Mouse (Mus musculus) adrenal gland, postnatal 14 days (tissue): ENCODE results near the gene Rcbtb2. TPM values are rescaled to one million over a fixed set of nuclear protein-coding genes. Genes with fewer than 3 reads are reported as not detected.

Source experiments
- DNase-seq: peaks from one replicate; pipeline ENCODE4 v3.0.0; 2021; ENCODE audit warnings: mixed read lengths
- total RNA-seq: library from RNA; stranded (reverse); gene quantifications from 2 replicates; pipeline ENCODE4 v1.2.3, GENCODE M21; 2021

Rcbtb2 gene
- total RNA-seq, 1 experiment from 2014 or later, result 39.5 TPM

- no peak for DNase-seq
Observed at GRCm38 (mm10) chr14:73148125-73148524, 25.3 kb downstream of the Rcbtb2 start.

DNA sequence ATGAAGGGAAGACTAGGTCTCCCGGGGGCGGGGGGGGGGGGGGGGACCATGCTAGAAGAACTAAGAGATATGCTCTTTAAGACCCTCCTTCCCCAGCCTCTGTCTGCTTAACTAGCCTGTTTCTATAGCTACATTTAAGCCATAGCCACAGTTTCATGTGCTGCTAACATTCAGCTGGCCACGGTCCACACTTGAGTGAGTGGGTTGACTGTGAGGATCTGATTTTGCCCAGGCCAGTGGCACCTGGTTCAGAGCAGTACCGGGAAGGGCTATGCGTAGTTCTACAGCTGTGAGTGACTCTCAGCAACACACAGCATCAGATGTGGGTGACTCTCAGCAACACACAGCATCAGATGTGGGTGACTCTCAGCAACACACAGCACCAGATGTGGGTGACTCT lies 38.5 kb downstream of the Rcbtb2 start:
- no peak for DNase-seq

GRCm38 (mm10) chr14:73162192-73162800 lies 39.5 kb downstream of the Rcbtb2 start:
- DNase-seq, result peak; percentile 38

DNA sequence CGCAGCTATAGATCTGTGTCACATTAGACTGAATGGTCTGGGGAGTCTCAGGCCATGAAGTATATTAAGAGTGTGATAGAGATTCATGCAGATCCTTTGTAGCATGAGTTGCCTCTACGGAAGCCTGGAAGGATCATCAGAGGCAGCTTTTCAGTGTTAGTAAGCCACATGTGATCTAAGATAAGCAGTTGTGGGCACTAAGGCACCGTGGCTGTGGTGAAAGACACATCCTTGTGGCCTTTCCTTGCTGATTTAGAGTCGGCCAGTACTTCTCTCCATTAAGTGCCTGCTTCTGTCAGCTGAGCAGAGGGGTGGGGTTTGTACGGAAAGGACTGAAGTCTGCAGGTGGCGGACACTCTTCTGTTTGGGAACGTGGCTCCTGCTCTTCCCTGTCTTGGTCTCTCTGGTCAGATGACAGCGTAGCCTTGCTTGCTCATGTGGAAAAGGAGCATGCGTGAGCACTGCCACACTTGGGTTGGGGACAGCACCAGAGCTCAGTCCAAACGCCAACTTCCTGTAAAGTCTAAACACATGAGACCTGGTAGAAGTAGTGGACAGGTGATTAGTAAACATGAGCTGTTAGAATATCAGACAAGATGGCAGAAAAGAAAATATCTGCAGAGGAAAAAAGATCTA lies 40.6 kb downstream of the Rcbtb2 start:
- DNase-seq, result no peak

DNA sequence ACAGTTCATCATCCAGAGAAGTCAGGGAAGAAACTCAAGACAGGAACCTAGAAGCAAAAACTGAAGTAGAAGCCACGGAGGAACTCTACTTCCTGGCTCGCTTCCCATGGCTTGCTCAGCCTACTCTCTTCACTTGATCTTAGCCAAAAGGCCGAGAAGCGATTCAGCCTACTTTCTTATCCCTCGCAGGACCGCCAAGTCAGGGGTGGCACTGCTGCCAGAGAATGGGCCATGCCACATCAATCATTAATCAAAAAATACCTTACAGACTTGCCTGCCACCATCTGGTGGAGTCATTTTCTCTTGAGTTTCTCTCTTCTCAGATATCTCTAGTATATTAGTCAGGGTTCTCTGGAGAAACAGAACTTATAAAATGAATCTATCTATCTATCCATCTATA lies 42.3 kb downstream of the Rcbtb2 start:
- peak; percentile 34 for DNase-seq

- no peak for DNase-seq
Observed at GRCm38 (mm10) chr14:73168605-73169004, 45.8 kb downstream of the Rcbtb2 start.

GRCm38 (mm10) chr14:73169926-73170844 lies 47.3 kb downstream of the Rcbtb2 start:
- peak; percentile 24 for DNase-seq

- DNase-seq, result peak; percentile 35
Observed at GRCm38 (mm10) chr14:73172196-73173011, 49.6 kb downstream of the Rcbtb2 start.

- DNase-seq, result no peak
Observed at GRCm38 (mm10) chr14:73173662-73174061, 50.8 kb downstream of the Rcbtb2 start.

DNA sequence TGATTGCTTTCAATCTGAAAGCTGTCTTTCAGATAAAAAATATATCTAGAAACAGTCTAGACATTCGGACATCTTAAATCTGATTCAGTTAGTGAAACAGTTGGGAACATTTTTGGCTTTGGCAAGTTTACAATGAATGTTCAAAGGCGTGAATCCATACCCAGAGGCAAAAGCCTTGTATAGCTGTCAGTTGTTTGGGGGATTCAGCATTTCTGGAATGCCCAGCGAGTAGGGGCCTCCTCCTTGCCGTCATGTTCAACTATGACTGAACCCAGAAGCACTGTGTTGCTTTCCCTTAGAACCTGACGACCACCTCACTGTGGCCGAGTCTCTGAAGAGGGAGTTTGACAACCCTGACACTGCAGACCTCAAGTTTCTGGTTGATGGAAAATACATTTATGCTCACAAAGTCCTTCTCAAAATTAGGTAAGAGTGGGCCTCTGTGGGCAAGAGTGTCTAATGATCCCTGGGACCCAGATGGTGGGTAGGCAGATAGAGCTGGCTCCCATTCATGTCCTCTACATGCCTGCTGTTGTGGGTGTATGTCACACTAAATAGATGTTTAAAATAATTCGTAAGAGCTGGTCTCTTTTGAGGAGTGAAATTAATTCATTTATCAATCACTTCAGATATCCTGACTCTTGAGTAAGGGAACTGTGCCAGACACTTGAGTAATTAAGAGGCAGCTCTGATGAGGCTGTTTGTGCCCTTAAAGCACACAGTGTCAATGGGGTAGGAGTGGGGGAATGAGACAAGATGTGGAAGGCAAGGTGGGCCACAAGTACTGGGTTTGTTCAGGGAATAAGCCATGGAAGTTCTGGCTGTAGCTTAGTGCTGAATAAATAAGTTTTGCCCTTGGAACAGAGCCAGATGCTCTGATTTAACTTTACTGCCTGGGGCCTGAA lies 51.5 kb downstream of the Rcbtb2 start:
- DNase-seq, result no peak

GRCm38 (mm10) chr14:73175031-73175430 lies 52.2 kb downstream of the Rcbtb2 start:
- DNase-seq, result no peak

GRCm38 (mm10) chr14:73175814-73176213 lies 53.0 kb downstream of the Rcbtb2 start:
- DNase-seq, result no peak

DNA sequence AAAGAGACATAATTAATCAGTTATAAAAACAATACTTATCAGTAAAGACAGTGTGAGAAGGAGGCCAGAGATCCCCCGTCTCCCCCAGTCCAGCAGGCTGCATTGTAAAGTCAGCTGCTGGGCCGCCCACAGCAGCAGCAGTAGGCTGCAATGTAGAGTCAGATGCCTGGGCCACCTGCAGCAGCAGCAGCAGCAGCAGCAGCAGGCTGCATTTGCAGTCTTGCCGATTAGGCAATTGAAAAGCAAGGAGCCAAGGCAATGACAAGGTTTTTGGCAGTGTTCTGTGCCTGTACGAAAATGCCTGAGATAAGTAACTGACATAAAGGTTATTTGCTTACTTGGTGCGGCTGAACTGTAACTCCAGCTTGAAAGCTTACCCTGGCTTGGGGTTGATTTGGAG lies 53.4 kb downstream of the Rcbtb2 start:
- DNase-seq, result peak; percentile 38

- no peak for DNase-seq
Observed at GRCm38 (mm10) chr14:73177961-73178360, 55.1 kb downstream of the Rcbtb2 start.

DNA sequence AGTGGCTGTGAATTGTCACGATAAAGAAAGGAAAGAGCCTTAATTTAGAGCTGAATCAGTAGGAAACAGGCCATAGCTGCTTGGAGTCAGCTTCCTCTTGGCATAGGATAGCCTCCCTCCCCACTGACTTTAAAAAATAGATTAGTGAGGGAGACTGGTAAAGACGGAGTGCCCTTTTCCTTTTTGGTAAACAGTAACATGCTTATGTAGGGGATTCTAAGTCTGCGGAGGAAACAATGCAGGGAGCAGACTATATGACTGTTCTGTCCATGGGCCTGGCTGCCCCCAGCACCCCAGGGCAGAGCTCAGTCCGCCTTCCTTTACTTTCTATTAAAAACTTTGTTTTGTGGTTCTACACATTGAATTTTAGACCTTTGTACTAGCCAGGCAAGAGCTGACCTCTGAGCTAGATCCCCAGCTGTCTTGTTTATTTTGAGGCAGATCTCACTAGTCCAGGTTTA lies 56.4 kb downstream of the Rcbtb2 start:
- DNase-seq, result no peak

- DNase-seq, result no peak
Observed at GRCm38 (mm10) chr14:73180671-73181070, 57.8 kb downstream of the Rcbtb2 start.

DNA sequence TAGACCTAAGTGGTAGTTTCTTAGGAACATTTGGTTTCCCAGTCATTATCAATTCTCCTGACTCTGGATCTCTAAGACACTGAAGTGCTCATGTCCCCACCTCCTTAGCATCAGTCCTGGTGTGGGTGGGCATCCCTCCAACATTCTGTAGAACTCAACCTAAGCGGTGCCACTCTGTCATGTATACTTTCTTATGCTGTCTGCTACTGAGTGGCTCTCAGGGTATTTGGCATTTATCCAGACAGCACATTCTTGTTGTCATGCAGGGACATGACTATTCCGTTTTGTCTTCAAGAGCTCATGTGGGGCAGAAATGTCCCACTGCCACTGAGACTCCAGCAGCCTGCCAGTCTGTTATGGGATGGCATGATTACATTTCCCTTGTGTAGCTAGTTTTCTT lies 58.3 kb downstream of the Rcbtb2 start:
- no peak for DNase-seq

DNA sequence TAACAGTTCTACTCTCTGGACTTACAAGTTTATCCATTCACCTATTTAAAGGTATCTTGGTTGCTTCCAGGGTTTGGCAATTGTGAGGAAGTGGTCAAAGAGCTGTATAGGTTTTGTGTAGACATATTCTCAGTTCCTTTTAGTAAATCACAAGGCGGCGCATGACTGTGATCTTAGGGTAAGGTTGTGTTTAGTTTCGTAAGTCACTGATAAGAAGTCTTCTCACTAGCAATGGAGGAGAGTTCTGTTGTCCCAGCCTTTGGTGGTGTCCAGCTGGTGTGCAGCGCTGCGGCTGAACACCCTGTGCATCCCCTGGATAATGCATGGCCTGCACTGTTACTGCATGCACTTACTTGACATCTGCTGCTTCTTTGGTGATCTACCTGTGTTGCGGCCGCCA lies 64.0 kb downstream of the Rcbtb2 start:
- no peak for DNase-seq

DNA sequence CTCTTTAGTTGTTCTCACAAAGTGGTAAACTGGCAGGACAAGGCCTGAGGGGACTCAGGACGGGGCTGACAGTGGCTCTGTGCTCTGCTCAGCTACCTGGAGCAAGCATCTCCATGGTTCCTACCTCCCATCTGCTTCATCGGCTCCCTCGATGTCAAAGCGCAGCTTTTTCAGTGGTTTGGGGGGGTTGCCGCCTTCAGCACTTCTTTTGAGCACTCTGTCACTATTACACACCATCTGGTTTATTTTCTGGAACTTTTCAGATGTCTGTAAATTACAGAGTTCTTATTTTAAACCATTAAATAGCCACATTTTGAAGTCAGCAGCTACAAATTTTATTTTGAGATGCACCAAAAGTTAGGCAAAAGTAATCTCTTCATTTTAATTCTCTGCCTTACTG lies 76.2 kb downstream of the Rcbtb2 start:
- no peak for DNase-seq

DNA sequence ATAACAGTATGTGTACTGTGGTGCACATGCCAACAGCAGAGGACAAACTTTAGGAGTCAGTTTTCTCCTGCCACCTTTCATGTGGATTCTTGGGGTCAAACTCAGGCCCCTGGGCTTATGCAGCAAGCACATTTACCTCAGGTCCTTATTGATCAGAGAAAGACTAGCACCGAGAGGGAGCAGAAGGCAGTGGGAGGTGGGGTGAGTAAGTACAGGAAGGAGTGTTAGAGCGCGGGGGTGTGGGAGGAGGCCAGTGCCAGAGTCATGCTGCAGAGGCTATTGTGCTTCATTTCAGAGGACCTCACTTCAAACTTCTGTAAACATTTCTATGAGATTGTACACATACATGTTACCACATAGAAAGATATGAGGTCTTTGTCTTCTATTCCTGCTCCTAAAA lies 78.6 kb downstream of the Rcbtb2 start:
- no peak for DNase-seq

DNA sequence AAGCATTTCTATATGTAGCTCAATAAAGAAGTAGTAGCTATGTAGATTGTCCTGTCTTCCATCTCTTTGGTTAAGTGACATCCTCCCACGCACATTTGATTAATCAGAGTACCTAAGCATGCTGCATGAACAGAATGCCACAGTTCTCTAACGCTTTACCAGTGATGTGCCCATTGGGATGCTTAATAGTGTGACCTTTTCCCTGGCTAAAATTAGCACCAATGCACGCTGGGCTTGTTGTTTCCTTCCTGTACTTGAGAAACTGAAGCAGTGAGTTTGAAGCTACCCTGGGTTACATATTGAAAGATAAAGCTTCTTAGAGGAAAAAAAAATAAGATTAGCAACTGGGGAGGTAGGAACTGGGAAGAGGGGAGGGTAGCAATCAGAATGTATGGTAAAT lies 81.2 kb downstream of the Rcbtb2 start:
- no peak for DNase-seq
